Mouse (Mus musculus) adrenal gland, adult 8-10 months (tissue): ENCODE results near the gene Zfp457. TPM values are rescaled to one million over a fixed set of nuclear protein-coding genes. Genes with fewer than 3 reads are reported as not detected.
"Not testable (repeated sequence)": the region's sequence is repeated elsewhere in the genome, so short reads cannot be mapped to it uniquely, and the experiment has no call there.

ENCODE experiments used
- DNase-seq: peaks from one replicate; pipeline ENCODE4 v3.0.0; 2022
- total RNA-seq, 4 experiments: library from RNA; stranded (reverse); gene quantifications; 2 replicates each; pipeline ENCODE4 v1.2.4; 2022

The Zfp457 gene
- total RNA-seq: 1 to 10 TPM; 3.0 to 4.8 (median 4.4) TPM

DNA sequence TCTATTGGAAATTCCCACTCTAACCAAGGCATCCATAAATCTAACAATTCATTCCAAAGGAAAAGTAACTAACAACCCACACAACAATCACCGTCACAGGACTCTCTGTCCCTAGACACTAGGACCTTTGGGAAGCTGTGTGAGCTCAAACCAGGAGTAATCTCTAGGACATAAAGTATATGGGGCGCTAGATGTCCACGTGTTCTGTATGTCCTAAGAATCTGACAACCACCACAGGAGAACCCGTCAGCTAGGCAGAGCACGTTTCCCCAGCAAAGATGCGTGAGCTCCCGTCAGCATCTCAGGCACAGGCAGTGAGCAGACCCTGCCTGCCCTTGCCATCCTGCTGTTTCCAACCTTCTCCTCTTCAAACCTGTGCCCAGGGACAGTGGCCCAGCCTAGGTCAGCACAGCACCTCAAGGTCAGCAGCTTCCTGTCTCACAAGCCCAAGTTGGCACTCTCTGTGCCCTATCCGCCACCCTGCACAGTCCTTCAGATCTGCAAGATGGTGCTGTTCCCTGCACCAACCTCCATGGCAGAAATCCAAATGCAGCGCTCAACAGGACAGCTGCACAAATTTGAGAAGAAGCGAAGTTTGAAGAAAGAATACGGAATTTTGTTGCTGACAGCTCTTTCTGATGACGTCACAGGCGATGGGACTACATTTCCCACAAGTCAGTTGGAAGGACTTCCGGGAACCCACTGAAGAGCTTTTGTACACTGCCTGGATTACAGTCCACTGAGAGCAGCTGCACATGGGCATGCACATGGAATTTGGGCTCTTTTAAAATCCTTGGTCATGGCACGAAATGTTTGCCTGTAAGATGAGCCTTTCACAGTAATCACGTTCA is at the start of gene Zfp457:
Gene Zfp457 (minus strand): TSS at position 664 of the 851 bp plus-strand sequence.
- DNase-seq: peak; percentile 89

DNA sequence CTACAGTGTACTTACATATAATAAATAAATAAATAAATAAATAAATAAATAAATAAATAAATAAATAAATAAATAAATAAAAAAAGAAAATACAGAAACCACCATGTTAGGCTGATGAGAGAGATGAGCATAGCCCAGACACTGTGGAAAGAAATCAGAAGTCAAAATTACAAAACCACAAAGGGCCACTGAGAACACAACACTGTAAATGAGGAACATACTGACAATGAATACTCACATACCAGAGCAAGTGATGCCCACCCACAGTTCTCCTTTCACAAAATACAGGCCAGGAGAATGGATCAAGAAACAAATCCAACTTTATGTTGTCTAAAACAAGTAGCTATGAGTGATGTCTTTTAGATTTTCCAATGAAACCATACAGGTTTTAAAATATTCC is 45.6 kb upstream of the Zfp457 start:
- no peak for DNase-seq

DNA sequence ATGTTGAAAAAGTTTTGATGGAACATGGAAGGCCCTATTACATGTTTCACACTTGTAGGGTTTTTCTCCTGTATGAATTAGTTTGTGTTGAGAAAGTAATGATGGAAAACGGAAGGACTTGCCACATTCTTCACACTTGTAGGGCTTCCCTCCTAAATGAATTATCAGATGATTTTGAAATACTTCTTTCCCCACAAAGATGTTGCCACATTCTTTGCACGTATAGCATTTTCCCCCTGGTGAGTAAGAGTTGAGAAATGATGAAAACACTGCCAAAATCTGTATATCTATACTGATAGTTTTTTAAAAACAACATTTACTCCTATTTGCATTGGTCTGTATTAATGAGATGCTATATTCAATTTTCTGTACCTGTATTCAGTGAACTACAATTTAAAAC is 37.1 kb upstream of the Zfp457 start:
- DNase-seq: no peak

DNA sequence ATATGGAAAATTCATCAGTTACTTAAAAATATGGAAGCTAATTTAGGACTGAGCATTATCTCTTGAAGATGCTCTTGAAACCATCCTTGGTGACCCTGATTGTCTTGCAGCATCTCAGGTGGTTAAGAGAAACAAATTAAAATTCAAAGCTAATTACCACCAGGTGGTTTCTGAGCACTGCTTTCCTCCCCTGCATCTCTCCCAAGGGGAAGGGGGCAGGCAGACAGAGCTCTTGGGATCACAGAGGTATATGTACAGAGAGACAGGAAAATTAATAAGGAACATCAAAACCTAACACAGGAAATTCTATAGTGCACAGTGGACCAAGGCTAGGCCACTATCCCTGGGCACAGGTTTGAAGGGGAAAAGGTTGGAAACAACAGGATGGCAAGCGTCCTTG is 26.6 kb upstream of the Zfp457 start:
- no peak for DNase-seq

DNA sequence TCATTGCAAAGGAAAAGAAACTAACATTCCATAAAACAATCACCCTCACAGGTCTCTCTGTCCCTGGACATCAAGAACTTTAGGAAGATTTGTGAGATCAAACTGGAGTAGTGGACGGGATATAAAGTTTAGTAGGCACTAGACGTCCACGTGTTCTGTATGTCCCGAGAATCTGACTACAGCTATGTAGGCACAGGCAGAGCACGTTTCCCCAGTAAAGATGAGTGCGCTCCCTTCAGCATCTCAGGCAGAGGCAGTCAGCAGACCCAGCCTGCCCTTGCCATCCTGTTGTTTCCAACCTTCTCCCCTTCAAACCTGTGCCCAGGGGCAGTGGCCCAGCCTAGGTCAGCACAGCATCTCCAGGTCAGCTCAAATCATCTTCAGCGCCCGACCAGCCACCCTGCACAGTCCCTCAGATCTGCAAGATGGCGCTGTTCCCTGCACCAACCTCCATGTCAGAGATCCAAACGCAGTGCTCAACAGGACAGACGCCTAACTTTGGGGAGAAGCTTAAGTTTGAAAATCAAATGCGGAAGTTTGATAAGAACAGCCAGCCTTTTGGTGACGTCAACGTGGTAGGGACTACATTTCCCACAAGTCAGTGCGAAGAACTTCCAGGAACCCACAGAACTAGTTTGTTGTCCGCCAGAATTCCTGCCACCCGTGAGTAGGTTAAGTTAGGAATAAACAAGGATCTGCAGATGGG is 25.9 kb upstream of the Zfp457 start, which contains the start of gene Zfp595:
Gene Zfp595 (minus strand): TSS at position 552 of the 706 bp plus-strand sequence.
- DNase-seq: peak; percentile 86

DNA sequence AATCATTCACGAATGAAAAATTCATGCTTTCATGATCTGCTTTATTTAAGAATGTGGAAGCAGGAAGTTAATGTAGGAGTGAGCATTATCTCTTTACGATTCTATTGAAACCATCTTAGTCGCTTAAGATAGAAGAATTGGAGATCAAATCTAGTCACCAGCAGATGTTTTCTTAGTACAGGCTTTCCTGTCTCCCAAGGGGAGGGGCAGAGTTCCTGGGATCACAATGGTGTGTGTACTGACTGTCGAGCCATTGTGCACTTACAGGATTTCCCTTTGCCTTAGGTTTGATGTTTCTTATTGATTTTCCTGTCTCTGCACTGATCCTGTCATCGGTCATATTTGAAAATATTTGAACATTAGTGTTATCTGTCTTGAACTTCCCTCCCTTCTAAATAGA is 433 bp upstream of the Zfp457 start:
- DNase-seq: no peak

DNA sequence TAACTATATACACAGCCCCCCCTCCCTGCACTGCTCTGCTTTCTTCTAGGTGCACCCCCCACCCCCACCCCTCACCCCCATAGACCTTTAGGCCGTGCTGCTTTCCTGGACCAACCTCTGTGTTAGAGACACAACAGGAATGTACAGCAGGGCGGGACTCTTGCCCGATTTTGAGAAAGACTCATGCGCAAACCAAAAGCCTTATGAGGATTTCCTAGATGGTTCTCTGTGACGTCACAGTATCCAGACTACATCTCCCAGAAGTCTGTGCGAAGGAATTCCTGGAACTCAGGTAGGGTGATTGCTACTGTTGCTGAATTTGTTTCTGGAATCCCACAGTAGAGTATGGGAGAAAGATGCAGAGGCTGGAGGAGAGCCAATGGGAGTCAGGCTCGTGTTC is 28.0 kb downstream of the Zfp457 start, which contains the start of gene Zfp458:
Gene Zfp458 (minus strand): TSS at position 153 of the 400 bp plus-strand sequence.
- no peak for DNase-seq

GRCm38 (mm10) chr13:67269383-67270065 is 36.8 kb downstream of the Zfp457 start:
- not testable (repeated sequence) for DNase-seq

- DNase-seq: peak; percentile 58
These were observed 37.5 kb downstream of the Zfp457 start for GRCm38 (mm10) chr13:67268568-67269369.

Other genes with a start within 250 kb of the Zfp457 start
- gene Zfp712, start 245.3 kb downstream of the Zfp457 start, total RNA-seq: 1 to 10 TPM; 1.7 to 2.9 (median 2.2) TPM
- gene Zfp708, start 208.5 kb downstream of the Zfp457 start, total RNA-seq: 1 to 10 TPM in 1 of 4 experiments, under 1 TPM in 2, not detected in 1; 0.73 to 2.2 (median 0.84) TPM
- gene Gm28557, start 197.9 kb downstream of the Zfp457 start, total RNA-seq: 1 to 10 TPM; 5.1 to 8.4 (median 7.4) TPM
- 1 to 10 TPM in 2 of 4 experiments, under 1 TPM in 2; 0.62 to 2.5 (median 1.0) TPM for gene Rslcan18, start 190.2 kb downstream of the Zfp457 start, total RNA-seq
- 1 to 10 TPM; 3.9 to 7.1 (median 5.4) TPM for gene Zfp759, start 184.8 kb downstream of the Zfp457 start, total RNA-seq
- gene Rsl1, start 133.3 kb downstream of the Zfp457 start, total RNA-seq: 1 to 10 TPM; 5.6 to 9.3 (median 6.9) TPM
- 1 to 10 TPM; 2.3 to 3.0 (median 2.6) TPM for gene Zfp455, start 112.0 kb downstream of the Zfp457 start, total RNA-seq
- 1 to 10 TPM; 2.9 to 5.5 (median 4.4) TPM for gene Zfp458, start 28.0 kb downstream of the Zfp457 start, total RNA-seq
- gene Zfp595, start 26.1 kb upstream of the Zfp457 start, total RNA-seq: 1 to 10 TPM; 5.3 to 6.1 (median 5.6) TPM
- 1 to 10 TPM in 2 of 4 experiments, not detected in 2; 3.7 to 3.9 TPM for gene Gm28044, start 54.1 kb upstream of the Zfp457 start, total RNA-seq
- gene Zfp953, start 54.1 kb upstream of the Zfp457 start, total RNA-seq: 1 to 10 TPM; 2.7 to 3.8 (median 3.0) TPM
- gene Gm28041, start 69.2 kb upstream of the Zfp457 start, total RNA-seq: 1 to 10 TPM in 3 of 4 experiments, under 1 TPM in 1; 0.46 to 3.7 (median 1.6) TPM
- gene Zfp456, start 69.3 kb upstream of the Zfp457 start, total RNA-seq: 1 to 10 TPM; 1.2 to 2.8 (median 1.9) TPM
- 1 to 10 TPM; 3.5 to 7.4 (median 5.4) TPM for gene Zfp429, start 93.3 kb upstream of the Zfp457 start, total RNA-seq
- 1 to 10 TPM in 3 of 4 experiments, under 1 TPM in 1; 0.99 to 5.2 (median 2.8) TPM for gene Zfp459, start 114.9 kb upstream of the Zfp457 start, total RNA-seq
- gene Zfp874a, start 145.1 kb upstream of the Zfp457 start, total RNA-seq: 10 to 100 TPM; 17.9 to 28.8 (median 23.0) TPM
- gene Zfp874b, start 177.8 kb upstream of the Zfp457 start, total RNA-seq: 10 to 100 TPM; 17.7 to 23.8 (median 18.7) TPM
- gene Zfp58, start 194.1 kb upstream of the Zfp457 start, total RNA-seq: 10 to 100 TPM in 2 of 4 experiments, 1 to 10 TPM in 2; 7.4 to 10.7 (median 9.5) TPM
- 1 to 10 TPM in 1 of 4 experiments, not detected in 3; 1.0 TPM for gene Gm26965, start 219.7 kb upstream of the Zfp457 start, total RNA-seq
- gene Zfp87, start 219.7 kb upstream of the Zfp457 start, total RNA-seq: 10 to 100 TPM; 16.7 to 22.7 (median 19.6) TPM
- gene Zfp748, start 247.3 kb upstream of the Zfp457 start, total RNA-seq: 10 to 100 TPM in 3 of 4 experiments, 1 to 10 TPM in 1; 9.8 to 11.0 (median 10.4) TPM